Mouse (Mus musculus) liver, postnatal 0 days (tissue): Measurements from ENCODE around the gene Ppm1d. TPM values are rescaled to one million over a fixed set of nuclear protein-coding genes. Genes with fewer than 3 reads are reported as not detected.
A peak's percentile ranks its signal among the peaks of the same experiment; 100 is the strongest.

ENCODE experiments used
- ATAC-seq: fragments of 200-750 bp; cut with Nextera tagmentation; 2 replicates; pipeline ENCODE4 v1.8.0; 2017; ENCODE audit warnings: mild to moderate bottlenecking, moderate library complexity
- DNase-seq: peaks from one replicate; pipeline ENCODE4 v3.0.0-alpha.2; 2016
- H3K27ac ChIP-seq: fragments of 300-500 bp; sonication (generic); 2 replicates; pipeline ENCODE4 v1.5.1; 2014; ENCODE audit warnings: antibody characterized with exemption, moderate library complexity, mild to moderate bottlenecking, low read depth
- H3K27me3 ChIP-seq: fragments of 300-500 bp; sonication (generic); 2 replicates; pipeline ENCODE4 v1.6.1; 2014; ENCODE audit warnings: low read length, control low read depth, mixed read lengths; ENCODE audit not compliant: insufficient read depth
- H3K36me3 ChIP-seq: fragments of 300-500 bp; sonication (generic); replicated peaks from 2 replicates; pipeline ENCODE4 v1.6.1; 2014; ENCODE audit warnings: mild to moderate bottlenecking, control low read depth, low read length, moderate library complexity, mixed read lengths; ENCODE audit not compliant: insufficient read depth
- H3K4me1 ChIP-seq: fragments of 300-500 bp; sonication (generic); 2 replicates; pipeline ENCODE4 v1.6.1; 2014; ENCODE audit warnings: antibody characterized with exemption, mild to moderate bottlenecking, control low read depth; ENCODE audit not compliant: insufficient read depth
- H3K4me2 ChIP-seq: fragments of 300-500 bp; sonication (generic); 2 replicates; pipeline ENCODE4 v1.6.1; 2014; ENCODE audit warnings: low read depth, mild to moderate bottlenecking, low read length, moderate library complexity, mixed read lengths
- H3K4me3 ChIP-seq: fragments of 300-500 bp; sonication (generic); 2 replicates; pipeline ENCODE4 v1.5.1; 2014; ENCODE audit warnings: low read depth, low read length
- H3K9ac ChIP-seq: fragments of 300-500 bp; sonication (generic); replicated peaks from 2 replicates; pipeline ENCODE4 v1.6.1; 2014; ENCODE audit warnings: mild to moderate bottlenecking, moderate library complexity
- H3K9me3 ChIP-seq: fragments of 300-500 bp; sonication (generic); 2 replicates; pipeline ENCODE4 v1.6.1; 2016; ENCODE audit warnings: mild to moderate bottlenecking, control low read depth, low read length, mixed read lengths
- CTCF ChIP-seq: sonication (generic); IDR thresholded peaks from 2 replicates; pipeline ENCODE4 v1.5.1; 2016; ENCODE audit warnings: antibody characterized with exemption, low read depth
- EP300 ChIP-seq: IDR thresholded peaks from 2 replicates; pipeline ENCODE4 v1.6.1; 2016; ENCODE audit warnings: antibody characterized with exemption, low read depth, mild to moderate bottlenecking
- WGBS: fragments of 180-500 bp; shearing (Covaris S2); extraction: QIAGEN DNeasy Blood & Tissue Kit; methylation state at CpG from one replicate; pipeline ENCODE4 v1.1.7; 2014; ENCODE audit not compliant: insufficient replicate concordance; 5-methylcytosine and 5-hydroxymethylcytosine counted together
- polyA plus RNA-seq: library from polyadenylated mRNA; unstranded; fragments of >200 nt; fragmentation: Nextera tagmentation; extraction: Ambion mirVana; gene quantifications from 2 replicates; pipeline ENCODE4 v1.2.1, GENCODE M21; 2015

The Ppm1d gene
- polyA plus RNA-seq, 1 experiment from 2014 or later = 9.5 TPM

DNA sequence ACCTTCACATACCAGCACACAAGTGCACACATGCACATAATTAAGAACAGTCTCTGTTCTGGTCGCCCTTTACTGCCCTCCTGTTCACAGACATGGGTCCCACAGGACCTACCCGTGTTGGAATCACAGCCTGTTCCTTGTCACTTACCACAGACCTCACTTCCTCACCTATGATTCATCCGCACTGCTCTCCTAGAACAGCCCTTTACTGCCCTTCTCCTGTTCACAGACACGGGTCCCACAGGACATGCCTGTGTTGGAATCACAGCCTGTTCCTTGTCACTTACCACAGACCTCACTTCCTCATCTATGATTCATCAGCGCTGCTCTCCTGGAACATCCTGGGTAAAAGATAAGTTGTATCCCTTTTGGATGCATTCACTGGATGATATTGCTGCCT, 33.4 kb upstream of the Ppm1d start:
- 42% methylated on average over 5 of the region's 5 CpGs for WGBS

DNA sequence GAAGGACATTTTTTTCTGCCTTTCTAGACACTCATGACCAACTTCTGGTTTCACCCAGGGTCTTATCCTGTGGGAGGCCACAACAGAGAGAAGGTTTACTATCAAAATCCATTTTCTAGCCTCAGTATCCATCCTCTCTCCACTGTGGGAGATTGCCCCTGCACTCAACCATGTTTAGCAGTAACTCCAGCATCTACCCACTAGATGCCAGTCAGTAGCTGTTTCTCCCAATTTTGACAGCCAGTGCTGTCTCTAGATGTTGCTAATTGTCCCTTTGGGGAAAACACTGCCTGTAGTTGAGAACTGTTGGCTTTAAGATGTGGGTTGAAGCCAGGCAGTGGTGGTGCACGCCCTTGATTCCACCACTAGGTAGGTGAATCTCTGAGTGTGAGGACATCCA, 32.9 kb upstream of the Ppm1d start:
- TF ChIP-seq EP300 (no peak), CTCF (peak; percentile 27; the same call in 1 of the 2 replicates)
- no peaks in the 10 kb centered on the region for H3K4me1 ChIP-seq

More for the DNA sequence above, 33.4 kb upstream of the Ppm1d start:
- H3K9ac ChIP-seq = no peak overlapping the region
- H3K27me3 ChIP-seq = no peaks in the 10 kb centered on the region
- no peak overlapping the region for H3K4me2 ChIP-seq
- no peaks in the 10 kb centered on the region for H3K9me3 ChIP-seq
- H3K36me3 ChIP-seq = no peaks in the 10 kb centered on the region
- no peak overlapping the region for H3K27ac ChIP-seq
- no peak for DNase-seq
- ATAC-seq = no peak
- TF ChIP-seq EP300 (no peak), CTCF (no peak)
- no peaks in the 10 kb centered on the region for H3K4me1 ChIP-seq
- H3K4me3 ChIP-seq = no peak overlapping the region

DNA sequence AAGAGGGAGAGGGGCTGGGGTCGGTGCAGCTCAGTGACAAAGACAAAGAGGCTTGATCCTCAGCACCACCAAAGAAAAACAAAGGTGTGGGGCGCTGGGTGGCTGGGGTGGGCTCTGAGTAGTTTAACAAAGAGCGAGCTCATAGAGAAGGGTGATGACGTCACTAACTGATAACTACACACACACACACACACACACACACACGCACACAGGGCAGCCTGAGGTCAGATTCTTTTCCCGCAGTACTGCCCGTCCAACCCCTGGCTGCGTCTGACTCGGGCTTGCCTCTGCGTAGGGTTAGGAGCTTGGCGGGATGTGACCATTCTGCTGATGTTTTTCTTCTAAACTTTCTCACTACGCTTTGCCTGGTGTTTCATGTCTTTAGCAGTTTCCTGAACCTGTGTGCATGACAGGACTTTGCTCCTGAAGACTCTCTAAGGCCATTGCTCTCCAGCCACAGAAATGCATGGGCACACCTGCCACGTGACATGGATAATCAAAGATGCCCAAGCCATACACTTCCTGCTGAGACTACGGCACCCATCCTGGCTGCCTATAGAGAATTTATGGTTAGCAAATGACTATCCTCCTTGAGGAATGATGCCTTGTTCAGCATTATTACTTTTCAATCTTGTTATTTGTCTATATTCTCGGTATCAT, 29.7 kb upstream of the Ppm1d start:
- no peak overlapping the region for H3K4me3 ChIP-seq
- no peak overlapping the region for H3K27ac ChIP-seq
- H3K4me2 ChIP-seq = no peak overlapping the region
- no peaks in the 10 kb centered on the region for H3K27me3 ChIP-seq
- no peak for TF ChIP-seq EP300
- TF ChIP-seq CTCF = no peak
- no peaks in the 10 kb centered on the region for H3K4me1 ChIP-seq
- no peaks in the 10 kb centered on the region for H3K36me3 ChIP-seq
- no peak overlapping the region for H3K9ac ChIP-seq
- H3K9me3 ChIP-seq = no peaks in the 10 kb centered on the region
- no peak for DNase-seq
- WGBS = 64% methylated on average over 15 of the region's 15 CpGs
- ATAC-seq = no peak

More for the DNA sequence above, 32.9 kb upstream of the Ppm1d start:
- Histone ChIP-seq H3K27ac (no peak overlapping the region), H3K36me3 (no peaks in the 10 kb centered on the region), H3K4me3 (no peak overlapping the region), H3K4me2 (no peak overlapping the region), H3K9ac (no peak overlapping the region), H3K27me3 (no peaks in the 10 kb centered on the region), H3K9me3 (no peaks in the 10 kb centered on the region)
- 81% methylated on average over 1 of the region's 1 CpGs for WGBS
- DNase-seq = no peak
- ATAC-seq = no peak

GRCm38 (mm10) chr11:85297953-85298352, 13.1 kb upstream of the Ppm1d start:
- 58% methylated on average over 13 of the region's 13 CpGs for WGBS
- H3K36me3 ChIP-seq = no peaks in the 10 kb centered on the region
- no peaks in the 10 kb centered on the region for H3K9me3 ChIP-seq
- H3K4me3 ChIP-seq = no peak overlapping the region
- H3K9ac ChIP-seq = no peak overlapping the region
- peak overlapping the region; percentile 35; the same call in 1 of the 2 replicates for H3K4me2 ChIP-seq
- peak overlapping the region; percentile 55; the same call in 1 of the 2 replicates for H3K27ac ChIP-seq
- ATAC-seq (peak; percentile 99), DNase-seq (peak; percentile 66)
- no peaks in the 10 kb centered on the region for H3K27me3 ChIP-seq
- H3K4me1 ChIP-seq = peaks cover 10% of the 10 kb centered on the region
- TF ChIP-seq CTCF = peak; percentile 26
- peak; percentile 94 for TF ChIP-seq EP300

DNA sequence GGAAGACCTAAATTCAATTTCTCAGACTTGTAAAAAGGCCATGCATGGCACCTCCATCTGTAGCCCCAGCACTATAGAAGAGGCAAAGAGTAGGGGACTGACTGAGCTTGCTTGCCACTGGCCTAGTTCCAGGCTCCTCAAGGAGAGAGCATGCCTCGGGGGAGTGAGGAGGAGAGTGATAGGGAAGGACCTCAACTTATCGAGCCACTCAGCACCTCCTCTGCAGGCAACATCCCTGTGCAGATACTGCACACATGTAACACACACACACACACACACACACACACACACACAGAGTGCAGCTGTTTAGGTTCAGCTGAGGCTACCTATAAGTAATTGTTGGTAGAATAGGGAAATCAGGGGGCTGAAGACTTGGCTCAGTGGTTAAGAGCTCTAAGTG, 11.2 kb upstream of the Ppm1d start:
- no peak for ATAC-seq

GRCm38 (mm10) chr11:85301161-85301560, 9.9 kb upstream of the Ppm1d start:
- TF ChIP-seq EP300 (no peak), CTCF (no peak)
- ATAC-seq = no peak
- WGBS = 82% methylated on average over 3 of the region's 3 CpGs
- peaks cover 10% of the 10 kb centered on the region for H3K4me1 ChIP-seq
- no peak for DNase-seq
- no peak overlapping the region for H3K27ac ChIP-seq
- H3K27me3 ChIP-seq = no peaks in the 10 kb centered on the region
- H3K9me3 ChIP-seq = no peaks in the 10 kb centered on the region
- H3K4me2 ChIP-seq = no peak overlapping the region
- no peak overlapping the region for H3K4me3 ChIP-seq
- H3K36me3 ChIP-seq = no peaks in the 10 kb centered on the region
- H3K9ac ChIP-seq = no peak overlapping the region

More for the DNA sequence above, 11.2 kb upstream of the Ppm1d start:
- Histone ChIP-seq H3K9ac (no peak overlapping the region), H3K27me3 (no peaks in the 10 kb centered on the region), H3K4me2 (no peak overlapping the region), H3K9me3 (no peaks in the 10 kb centered on the region), H3K4me3 (no peak overlapping the region), H3K4me1 (peaks cover 10% of the 10 kb centered on the region), H3K36me3 (no peaks in the 10 kb centered on the region), H3K27ac (no peak overlapping the region)
- TF ChIP-seq CTCF (no peak), EP300 (peak; percentile 21; the same call in 1 of the 2 replicates)
- 47% methylated on average over 2 of the region's 2 CpGs for whole genome bisulfite sequencing
- DNase-seq = peak; percentile 17
